ENCODE assay signal across 8 mouse cellular contexts in genomic region chr9:101261989-101262571, GRCm38 (mm10). TPM values are rescaled to one million over a fixed set of nuclear protein-coding genes. Genes with fewer than 3 reads are reported as not detected.
A peak's percentile ranks its signal among the peaks of the same experiment; 100 is the strongest.
DNase-seq lines count a peak whose midpoint lies in the region; ATAC-seq and TF ChIP-seq lines count a peak whose summit lies in the region.

No protein-coding gene starts in this region.

- H3K4me3 ChIP-seq in intestine, postnatal 0 days (ENCODE audit: low read depth, low read length): no peak overlapping the region
- no peak overlapping the region for H3K4me3 ChIP-seq in lung, postnatal 0 days (ENCODE audit: low read depth, low read length)

- no peak for TF ChIP-seq CTCF in intestine, postnatal 0 days (IDR thresholded peaks at IDR 0.05; ENCODE audit: low read depth)
- 0 out of 2 replicates have a peak, but pooled peaks have one; percentile 10 for TF ChIP-seq CTCF in lung, postnatal 0 days (IDR thresholded peaks at IDR 0.05)

- H3K4me2 ChIP-seq in intestine, postnatal 0 days (replicated peaks; ENCODE audit: low read depth): peak overlapping the region; percentile 43
- H3K4me2 ChIP-seq in lung, postnatal 0 days (replicated peaks; ENCODE audit: low read depth, low read length): no peak overlapping the region

- peak; percentile 52; the same call in 1 of the 2 replicates for TF ChIP-seq EP300 in lung, postnatal 0 days (IDR thresholded peaks at IDR 0.05)

- no peaks in the 10 kb centered on the region for H3K9me3 ChIP-seq in intestine, postnatal 0 days (ENCODE audit: control insufficient read depth)
- H3K9me3 ChIP-seq in lung, postnatal 0 days (ENCODE audit: low read length): no peaks in the 10 kb centered on the region

- no peaks in the 10 kb centered on the region for H3K36me3 ChIP-seq in intestine, postnatal 0 days (ENCODE audit: control insufficient read depth, insufficient read depth)
- H3K36me3 ChIP-seq in lung, postnatal 0 days (ENCODE audit: insufficient read depth, low read length): no peaks in the 10 kb centered on the region

- H3K27me3 ChIP-seq in intestine, postnatal 0 days (replicated peaks; ENCODE audit: control insufficient read depth, insufficient read depth, low read length): no peaks in the 10 kb centered on the region
- H3K27me3 ChIP-seq in lung, postnatal 0 days (replicated peaks; ENCODE audit: insufficient read depth, low read length): no peaks in the 10 kb centered on the region

- peak overlapping the region; percentile 55 for H3K27ac ChIP-seq in intestine, postnatal 0 days (ENCODE audit: low read depth, low read length)
- peak overlapping the region; percentile 39; the same call in 1 of the 2 replicates for H3K27ac ChIP-seq in lung, postnatal 0 days (ENCODE audit: low read length)

- no peak for ATAC-seq in cerebellum, adult (ENCODE audit: insufficient number of reproducible peaks, low FRiP score, low TSS enrichment)
- no peak for ATAC-seq in intestine, postnatal 0 days
- peak; percentile 91 for ATAC-seq in lung, postnatal 0 days

- 37% methylated on average over 11 of the region's 11 CpGs for WGBS in intestine, postnatal 0 days
- WGBS in lung, postnatal 0 days: 34% methylated on average over 11 of the region's 11 CpGs

- no peak overlapping the region for H3K9ac ChIP-seq in intestine, postnatal 0 days (ENCODE audit: low read depth, low read length)
- H3K9ac ChIP-seq in lung, postnatal 0 days (replicated peaks; ENCODE audit: low read depth): no peak overlapping the region

- H3K4me1 ChIP-seq in intestine, postnatal 0 days (replicated peaks; ENCODE audit: control insufficient read depth, insufficient read depth, low read length): peaks cover 14% of the 10 kb centered on the region
- no peaks in the 10 kb centered on the region for H3K4me1 ChIP-seq in lung, postnatal 0 days (ENCODE audit: insufficient read depth, low read depth, low read length)

- peak; percentile 41 to 49 for DNase-seq in cerebellum, postnatal 10 days
- peak; percentile 2 to 6 for DNase-seq in spleen, postnatal 36 days (ENCODE audit: low spot score in 2 of 2)
- DNase-seq in spleen, adult 12 weeks (ENCODE audit: low spot score): no peak
- DNase-seq in lung, postnatal 0 days (ENCODE audit: low spot score): peak; percentile 83
- DNase-seq in thymus, postnatal 0 days (ENCODE audit: low spot score): no peak
- no peak for DNase-seq in urinary bladder, postnatal 25 days (ENCODE audit: low spot score)

RNA-seq across cellular contexts. Expression of gene Ppp2r3a, which starts 10.5 kb away (rescaled TPM):
- polyA plus RNA-seq in intestine, postnatal 0 days (2015; fragmentation: Nextera tagmentation; extraction: Ambion mirVana): 4.5 and 5.0 TPM in 2 replicates
- 7.2 and 7.7 TPM in 2 replicates for polyA plus RNA-seq in lung, postnatal 0 days (2015; fragmentation: Nextera tagmentation; extraction: Ambion mirVana)
- 2.2 and 2.3 TPM in 2 replicates for polyA plus RNA-seq in thymus, postnatal 0 days (2015; fragmentation: Nextera tagmentation; extraction: Ambion mirVana)

Comparison
In these comparisons a context has a peak if more than half of its experiments do, and no peak if none do; other contexts are left out.
1. DNase-seq: peak in cerebellum, postnatal 10 days (2 of 2), spleen, postnatal 36 days (2 of 2) and lung, postnatal 0 days (single experiment); none in spleen, adult 12 weeks (single experiment), thymus, postnatal 0 days (single experiment) and urinary bladder, postnatal 25 days (single experiment).